Mouse (Mus musculus) midbrain, embryonic 12.5 days (tissue): ENCODE data around the gene Sh3pxd2a. TPM values are rescaled to one million over a fixed set of nuclear protein-coding genes. Genes with fewer than 3 reads are reported as not detected.
A peak's percentile ranks its signal among the peaks of the same experiment; 100 is the strongest.
"Not testable (repeated sequence)": the region's sequence is repeated elsewhere in the genome, so short reads cannot be mapped to it uniquely, and the experiment has no call there.

Experiments
- ATAC-seq: fragments of 200-750 bp; cut with Nextera tagmentation; 2 replicates; pipeline ENCODE4 v1.8.0; 2017; ENCODE audit warnings: low read depth, moderate TSS enrichment, moderate library complexity; ENCODE audit not compliant: low FRiP score
- H3K27ac ChIP-seq: fragments of 300-500 bp; sonication (generic); replicated peaks from 2 replicates; pipeline ENCODE4 v1.5.1; 2016; ENCODE audit warnings: mild to moderate bottlenecking
- H3K27me3 ChIP-seq: fragments of 300-500 bp; sonication (generic); 2 replicates; pipeline ENCODE4 v1.6.1; 2016; ENCODE audit warnings: mild to moderate bottlenecking
- H3K36me3 ChIP-seq: fragments of 300-500 bp; sonication (generic); 2 replicates; pipeline ENCODE4 v1.6.1; 2016
- H3K4me1 ChIP-seq: fragments of 300-500 bp; sonication (generic); 2 replicates; pipeline ENCODE4 v1.6.1; 2016
- H3K4me2 ChIP-seq: fragments of 300-500 bp; sonication (generic); replicated peaks from 2 replicates; pipeline ENCODE4 v1.6.1; 2016; ENCODE audit warnings: mild to moderate bottlenecking, moderate library complexity
- H3K4me3 ChIP-seq: fragments of 300-500 bp; sonication (generic); 2 replicates; pipeline ENCODE4 v1.5.1; 2016; ENCODE audit warnings: mild to moderate bottlenecking
- H3K9ac ChIP-seq: fragments of 300-500 bp; sonication (generic); replicated peaks from 2 replicates; pipeline ENCODE4 v1.6.1; 2016; ENCODE audit warnings: mild to moderate bottlenecking, moderate library complexity
- H3K9me3 ChIP-seq: fragments of 300-500 bp; sonication (generic); 2 replicates; pipeline ENCODE4 v1.6.1; 2016; ENCODE audit warnings: mild to moderate bottlenecking
- WGBS: fragments of 180-500 bp; shearing (Covaris S2); methylation state at CpG from one replicate; pipeline ENCODE4 v1.1.7; 2016; 5-methylcytosine and 5-hydroxymethylcytosine counted together
- polyA plus RNA-seq: library from polyadenylated mRNA; unstranded; fragments of >200 nt; fragmentation: Nextera tagmentation; extraction: Ambion mirVana; gene quantifications from 2 replicates; pipeline ENCODE4 v1.2.1, GENCODE M21; 2016

The Sh3pxd2a gene
- polyA plus RNA-seq, 1 experiment from 2014 or later = 3.2 TPM

DNA sequence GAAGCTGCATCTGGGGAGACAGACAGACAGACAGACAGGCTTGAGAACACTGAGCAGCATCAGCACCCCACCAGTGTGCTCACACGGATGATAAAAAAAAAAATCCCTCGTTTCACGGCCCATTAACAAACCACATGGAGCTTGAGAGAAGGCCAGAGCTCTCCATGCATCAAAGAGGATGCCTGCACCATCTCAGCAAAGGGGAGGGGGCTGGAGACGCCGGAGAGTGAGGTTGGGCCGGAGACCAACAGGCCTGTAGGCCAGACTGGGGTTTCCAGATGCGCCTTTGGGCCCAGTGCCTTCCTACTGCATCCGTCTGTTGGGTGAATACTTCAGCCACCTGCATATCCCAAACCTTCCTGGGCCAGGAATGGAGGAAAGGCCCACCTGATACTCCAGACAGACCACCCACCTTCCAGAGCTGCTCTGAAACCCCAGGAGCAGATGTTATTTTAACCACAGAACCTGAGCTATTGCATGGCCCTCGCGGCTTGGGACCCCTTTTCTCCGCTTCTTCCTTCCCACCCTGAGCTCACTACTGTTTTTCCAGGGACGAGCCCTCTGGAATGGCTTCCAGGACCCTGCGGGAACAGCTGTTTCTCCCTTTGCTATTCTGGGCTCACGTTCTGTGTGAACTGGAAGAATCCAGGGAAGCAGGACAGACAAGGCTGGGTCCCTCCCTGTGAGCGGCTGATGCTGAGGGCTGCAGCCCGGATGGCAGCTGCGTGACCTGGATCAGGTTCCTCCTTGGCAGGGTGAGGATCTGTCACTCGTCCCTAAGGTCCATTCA lies 66.1 kb downstream of the Sh3pxd2a start:
- WGBS = 58% methylated on average over 18 of the region's 18 CpGs
- no peak overlapping the region for H3K27ac ChIP-seq
- H3K4me1 ChIP-seq = peaks cover 8% of the 10 kb centered on the region; the same call in 1 of the 2 replicates
- no peak overlapping the region for H3K9ac ChIP-seq
- no peaks in the 10 kb centered on the region for H3K27me3 ChIP-seq
- no peak overlapping the region for H3K4me2 ChIP-seq
- H3K36me3 ChIP-seq = no peaks in the 10 kb centered on the region
- no peak overlapping the region for H3K4me3 ChIP-seq
- ATAC-seq = no peak
- H3K9me3 ChIP-seq = no peaks in the 10 kb centered on the region

DNA sequence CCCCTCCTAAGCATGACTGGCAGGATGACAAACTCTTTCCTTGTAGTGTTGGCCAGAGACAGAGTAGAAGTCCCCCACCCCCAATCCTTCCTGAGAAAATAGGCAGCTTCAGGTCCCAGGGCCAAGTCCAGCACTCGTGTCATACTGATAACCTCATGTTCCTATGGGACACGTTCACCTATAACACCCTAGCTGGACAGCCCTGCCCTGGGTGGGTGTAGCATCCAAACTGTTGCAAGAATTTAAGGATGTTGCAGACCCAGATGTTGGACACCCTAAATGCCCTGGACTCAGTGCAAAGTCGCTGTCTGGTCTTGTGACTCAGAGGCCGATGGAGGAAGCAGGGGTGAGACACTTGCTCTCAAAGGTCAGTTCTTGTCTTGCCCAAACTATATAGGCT lies 68.9 kb downstream of the Sh3pxd2a start:
- Histone ChIP-seq H3K9me3 (no peaks in the 10 kb centered on the region), H3K4me2 (no peak overlapping the region), H3K9ac (no peak overlapping the region), H3K4me1 (0 out of 2 replicates have a peak, but pooled peaks cover 8% of the 10 kb centered on the region), H3K36me3 (no peaks in the 10 kb centered on the region), H3K4me3 (no peak overlapping the region), H3K27ac (no peak overlapping the region), H3K27me3 (no peaks in the 10 kb centered on the region)
- no peak for ATAC-seq
- WGBS = 91% methylated on average over 4 of the region's 4 CpGs

DNA sequence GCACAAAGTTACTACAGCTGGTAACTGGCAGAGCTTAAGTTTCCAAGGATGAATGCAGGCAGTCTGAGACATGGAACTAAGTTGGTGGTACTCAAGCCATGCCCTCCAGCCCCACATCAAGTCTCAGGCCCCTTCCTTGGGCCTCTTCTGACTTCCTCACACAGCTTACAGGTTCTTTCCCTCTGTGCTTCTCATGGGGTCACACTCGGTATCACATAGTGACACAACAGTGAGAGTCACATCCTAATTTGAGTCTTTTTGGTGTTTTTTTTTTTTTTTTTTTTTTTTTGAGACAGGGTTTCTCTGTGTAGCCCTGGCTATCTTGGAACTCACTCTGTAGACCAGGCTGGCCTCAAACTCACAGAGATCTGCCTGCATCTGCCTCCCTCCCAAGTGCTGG lies 69.4 kb downstream of the Sh3pxd2a start:
- not testable (repeated sequence) for H3K9ac ChIP-seq, H3K4me1 ChIP-seq, H3K27ac ChIP-seq, H3K4me2 ChIP-seq, H3K9me3 ChIP-seq, H3K27me3 ChIP-seq, H3K36me3 ChIP-seq, ATAC-seq, H3K4me3 ChIP-seq
- 92% methylated on average over 1 of the region's 1 CpGs for WGBS

DNA sequence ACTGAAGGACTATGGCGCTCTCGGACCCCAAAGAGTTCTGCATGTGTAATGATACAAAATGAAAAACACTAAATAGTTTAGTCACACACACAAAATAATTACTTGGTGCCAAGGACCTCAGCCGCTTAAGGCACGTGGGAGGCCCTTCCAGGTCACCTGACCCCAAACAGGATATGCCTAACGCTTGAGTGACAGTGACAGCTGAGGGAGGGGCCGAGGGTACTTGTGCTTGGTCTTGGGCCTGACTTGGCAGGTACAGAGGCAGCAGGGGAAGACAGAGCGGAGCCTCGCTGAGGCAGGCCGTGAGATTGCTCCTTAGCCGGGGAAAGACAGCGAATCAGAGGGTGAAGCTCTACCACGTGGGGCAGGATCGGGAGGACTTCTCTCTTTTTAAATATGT lies 73.3 kb downstream of the Sh3pxd2a start:
- Histone ChIP-seq H3K27ac (no peak overlapping the region), H3K9me3 (no peaks in the 10 kb centered on the region), H3K4me2 (no peak overlapping the region), H3K36me3 (no peaks in the 10 kb centered on the region), H3K4me1 (no peaks in the 10 kb centered on the region), H3K4me3 (no peak overlapping the region), H3K9ac (no peak overlapping the region), H3K27me3 (no peaks in the 10 kb centered on the region)
- ATAC-seq = no peak
- 82% methylated on average over 13 of the region's 13 CpGs for WGBS

GRCm38 (mm10) chr19:47387887-47388286 lies 76.3 kb downstream of the Sh3pxd2a start:
- Histone ChIP-seq H3K4me1 (no peaks in the 10 kb centered on the region), H3K9me3 (no peaks in the 10 kb centered on the region), H3K4me2 (no peak overlapping the region), H3K27ac (no peak overlapping the region), H3K4me3 (no peak overlapping the region), H3K36me3 (no peaks in the 10 kb centered on the region), H3K27me3 (no peaks in the 10 kb centered on the region), H3K9ac (peak overlapping the region; percentile 20; the same call in 1 of the 2 replicates)
- 80% methylated on average over 3 of the region's 3 CpGs for WGBS
- ATAC-seq = no peak

DNA sequence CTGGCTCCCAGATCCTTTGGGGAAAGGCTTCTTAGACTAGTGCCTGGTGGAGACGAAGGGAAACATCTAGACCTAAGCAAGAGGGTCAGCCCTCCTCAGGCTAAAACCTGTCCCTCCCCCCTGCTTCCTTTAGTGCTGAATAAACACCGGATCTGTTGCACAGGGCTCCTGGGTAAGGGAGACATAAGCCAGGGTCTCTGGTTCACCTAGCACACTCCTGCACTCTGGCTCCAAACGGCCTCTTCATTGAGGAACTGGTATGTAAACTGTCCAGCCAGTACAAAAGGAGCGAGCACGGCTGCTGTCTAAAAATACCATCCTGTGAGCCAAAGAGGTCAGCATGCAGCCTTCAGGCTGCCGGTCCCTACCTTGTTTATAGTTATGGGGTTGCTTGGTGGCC lies 76.8 kb downstream of the Sh3pxd2a start:
- Histone ChIP-seq H3K36me3 (no peaks in the 10 kb centered on the region), H3K4me3 (no peak overlapping the region), H3K9me3 (no peaks in the 10 kb centered on the region), H3K9ac (peak overlapping the region; percentile 20; the same call in 1 of the 2 replicates), H3K4me2 (no peak overlapping the region), H3K27ac (no peak overlapping the region), H3K4me1 (no peaks in the 10 kb centered on the region), H3K27me3 (no peaks in the 10 kb centered on the region)
- 74% methylated on average over 6 of the region's 6 CpGs for WGBS
- ATAC-seq = no peak

DNA sequence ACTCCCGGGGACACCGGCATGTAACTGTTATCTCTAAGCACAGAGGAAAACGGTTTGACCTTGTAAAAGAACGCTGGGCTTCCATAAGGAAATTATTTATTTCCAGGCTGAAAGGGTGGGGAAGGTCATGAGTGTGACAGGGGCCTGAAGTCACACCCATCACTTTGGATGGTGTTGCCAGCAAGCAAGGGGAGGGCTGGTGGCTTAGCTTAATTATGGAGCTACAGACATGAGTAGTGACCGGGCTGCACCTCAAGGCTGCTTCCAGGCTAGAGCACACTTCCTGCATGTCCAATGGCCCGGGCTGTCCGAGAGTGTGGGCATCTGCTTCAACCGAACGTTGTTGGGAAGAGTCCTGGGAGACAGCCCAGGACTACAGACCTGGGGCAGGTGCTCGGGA lies 78.2 kb downstream of the Sh3pxd2a start:
- Histone ChIP-seq H3K9me3 (no peaks in the 10 kb centered on the region), H3K4me3 (no peak overlapping the region), H3K27me3 (no peaks in the 10 kb centered on the region), H3K4me2 (no peak overlapping the region), H3K9ac (no peak overlapping the region), H3K4me1 (no peaks in the 10 kb centered on the region), H3K36me3 (no peaks in the 10 kb centered on the region), H3K27ac (no peak overlapping the region)
- ATAC-seq = no peak
- 88% methylated on average over 10 of the region's 10 CpGs for WGBS

GRCm38 (mm10) chr19:47384639-47385038 lies 79.6 kb downstream of the Sh3pxd2a start:
- H3K4me1 ChIP-seq = no peaks in the 10 kb centered on the region
- no peak overlapping the region for H3K4me3 ChIP-seq
- H3K27me3 ChIP-seq = no peaks in the 10 kb centered on the region
- ATAC-seq = no peak
- H3K9me3 ChIP-seq = no peaks in the 10 kb centered on the region
- H3K27ac ChIP-seq = no peak overlapping the region
- no peaks in the 10 kb centered on the region for H3K36me3 ChIP-seq
- H3K4me2 ChIP-seq = no peak overlapping the region
- 90% methylated on average over 3 of the region's 3 CpGs for WGBS
- H3K9ac ChIP-seq = no peak overlapping the region

- Histone ChIP-seq H3K36me3 (no peaks in the 10 kb centered on the region), H3K27me3 (no peaks in the 10 kb centered on the region), H3K27ac (no peak overlapping the region), H3K4me3 (no peak overlapping the region), H3K9ac (no peak overlapping the region), H3K4me1 (no peaks in the 10 kb centered on the region), H3K4me2 (no peak overlapping the region), H3K9me3 (no peaks in the 10 kb centered on the region)
- WGBS = 93% methylated on average over 12 of the region's 12 CpGs
- ATAC-seq = no peak
Measured at GRCm38 (mm10) chr19:47384036-47384435, 80.2 kb downstream of the Sh3pxd2a start.

DNA sequence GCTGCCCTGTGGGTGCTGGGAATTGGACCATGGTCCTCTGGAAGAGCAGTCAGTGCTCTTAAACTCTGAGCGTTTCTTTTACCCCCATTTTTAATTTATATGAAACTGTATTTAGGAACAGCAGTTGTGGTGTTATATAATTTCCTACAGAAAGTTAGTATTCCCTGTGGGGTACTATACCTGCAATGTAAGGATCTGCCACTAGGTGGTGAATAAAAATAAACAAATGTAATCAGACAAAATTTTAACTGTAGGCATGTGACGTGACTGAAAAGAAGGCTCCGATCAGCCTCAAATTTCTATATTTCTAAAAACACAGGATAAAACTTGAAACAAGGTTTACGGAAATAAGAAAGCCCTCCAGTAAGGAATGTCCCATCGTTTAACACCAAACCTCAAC lies 81.9 kb downstream of the Sh3pxd2a start:
- Histone ChIP-seq H3K9ac (no peak overlapping the region), H3K4me1 (no peaks in the 10 kb centered on the region), H3K27me3 (no peaks in the 10 kb centered on the region), H3K4me2 (no peak overlapping the region), H3K36me3 (no peaks in the 10 kb centered on the region), H3K4me3 (no peak overlapping the region), H3K9me3 (no peaks in the 10 kb centered on the region), H3K27ac (no peak overlapping the region)
- 86% methylated on average over 5 of the region's 5 CpGs for WGBS
- no peak for ATAC-seq

GRCm38 (mm10) chr19:47381011-47381410 lies 83.2 kb downstream of the Sh3pxd2a start:
- H3K27ac ChIP-seq = no peak overlapping the region
- no peak for ATAC-seq
- 89% methylated on average over 15 of the region's 15 CpGs for WGBS

DNA sequence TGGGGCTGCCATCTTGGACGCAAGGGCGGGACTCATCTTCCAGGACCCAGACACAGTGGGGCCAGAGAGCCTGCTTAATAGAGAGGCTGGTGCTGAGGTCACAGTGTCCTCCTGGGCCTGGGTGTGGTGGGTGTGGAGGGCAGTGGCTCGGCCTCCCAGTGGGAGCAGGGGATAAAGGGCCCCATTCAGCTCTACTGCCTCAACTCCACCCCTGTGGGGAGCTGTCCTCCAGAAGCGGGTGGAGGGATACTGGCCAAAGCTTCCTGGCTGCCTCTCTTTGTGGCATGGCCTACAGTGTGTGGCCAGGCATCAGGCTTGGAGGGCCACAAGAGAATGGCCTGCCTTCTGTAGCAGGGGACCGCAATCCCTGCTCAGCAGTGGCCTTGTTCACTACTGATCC lies 85.1 kb downstream of the Sh3pxd2a start:
- WGBS = 66% methylated on average over 5 of the region's 5 CpGs
- H3K27ac ChIP-seq = no peak overlapping the region
- no peaks in the 10 kb centered on the region for H3K9me3 ChIP-seq
- no peaks in the 10 kb centered on the region for H3K27me3 ChIP-seq
- 0 out of 2 replicates have a peak, but pooled peaks cover 5% of the 10 kb centered on the region for H3K4me1 ChIP-seq
- ATAC-seq = no peak
- no peak overlapping the region for H3K4me2 ChIP-seq
- no peaks in the 10 kb centered on the region for H3K36me3 ChIP-seq
- H3K4me3 ChIP-seq = no peak overlapping the region
- no peak overlapping the region for H3K9ac ChIP-seq

More at GRCm38 (mm10) chr19:47381011-47381410, 83.2 kb downstream of the Sh3pxd2a start:
- Histone ChIP-seq H3K27me3 (no peaks in the 10 kb centered on the region), H3K4me3 (no peak overlapping the region), H3K4me1 (0 out of 2 replicates have a peak, but pooled peaks cover 5% of the 10 kb centered on the region), H3K4me2 (no peak overlapping the region), H3K9me3 (no peaks in the 10 kb centered on the region), H3K36me3 (no peaks in the 10 kb centered on the region), H3K9ac (no peak overlapping the region)
